Mouse (Mus musculus) right cerebral cortex, postnatal 36 days (tissue): ENCODE results near the gene Ccdc88a.

Experiments used
- DNase-seq, 2 experiments: peaks; one replicate each; pipeline ENCODE4 v3.0.0; 2022; ENCODE audit warnings: low spot score in 2 of 2, mixed read lengths in 1 of 2

The Ccdc88a gene

GRCm38 (mm10) chr11:29373396-29374273 lies at the start of gene Ccdc88a:
Gene Ccdc88a (plus strand): TSS chr11:29373658.
- peak; percentile 95 to 97 for DNase-seq

GRCm38 (mm10) chr11:29335505-29335904 lies 38.0 kb upstream of the Ccdc88a start:
- no peak for DNase-seq

- DNase-seq = no peak
Observed at GRCm38 (mm10) chr11:29341259-29341658, 32.2 kb upstream of the Ccdc88a start.

GRCm38 (mm10) chr11:29344891-29345657 lies 28.4 kb upstream of the Ccdc88a start:
- DNase-seq = no peak

- DNase-seq = no peak
Observed at GRCm38 (mm10) chr11:29345673-29346286, 27.7 kb upstream of the Ccdc88a start.

DNA sequence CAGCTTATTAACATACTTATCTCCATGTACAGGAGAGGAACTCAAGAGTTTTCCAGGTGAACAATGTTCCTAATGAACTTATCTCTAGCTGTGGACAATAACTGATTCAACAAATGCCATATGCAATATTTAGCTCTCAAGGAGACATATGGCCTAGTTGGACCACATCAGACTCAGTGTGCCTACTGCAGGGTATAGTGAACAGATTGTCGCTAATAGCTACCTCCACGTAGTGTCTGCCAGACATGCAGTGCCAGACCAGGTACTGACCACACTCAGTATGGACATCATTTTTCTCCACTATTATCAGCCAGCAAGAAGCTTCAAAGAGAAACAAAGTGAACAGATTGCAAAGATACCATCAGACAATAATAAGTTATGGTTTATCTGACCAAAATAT lies 22.6 kb upstream of the Ccdc88a start:
- no peak for DNase-seq

DNA sequence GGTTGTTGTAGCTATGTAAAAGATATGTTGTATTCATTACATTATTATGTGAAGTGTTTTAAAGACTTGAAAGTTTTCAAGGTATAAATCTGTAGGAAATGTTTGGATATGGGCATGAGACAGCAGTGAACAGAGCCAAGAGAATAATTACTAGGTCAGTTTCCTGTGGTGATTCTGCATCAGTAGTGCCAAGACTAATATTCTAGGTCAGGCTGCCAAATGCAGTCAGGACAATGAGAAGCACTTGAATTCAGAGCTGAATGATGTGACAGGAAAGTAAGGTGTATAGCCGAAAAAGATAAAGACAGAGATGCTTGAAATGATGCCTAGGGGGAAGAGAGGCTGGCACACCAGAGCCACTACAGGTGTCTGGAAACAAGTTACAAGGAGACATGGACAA lies 21.2 kb upstream of the Ccdc88a start:
- no peak for DNase-seq

DNA sequence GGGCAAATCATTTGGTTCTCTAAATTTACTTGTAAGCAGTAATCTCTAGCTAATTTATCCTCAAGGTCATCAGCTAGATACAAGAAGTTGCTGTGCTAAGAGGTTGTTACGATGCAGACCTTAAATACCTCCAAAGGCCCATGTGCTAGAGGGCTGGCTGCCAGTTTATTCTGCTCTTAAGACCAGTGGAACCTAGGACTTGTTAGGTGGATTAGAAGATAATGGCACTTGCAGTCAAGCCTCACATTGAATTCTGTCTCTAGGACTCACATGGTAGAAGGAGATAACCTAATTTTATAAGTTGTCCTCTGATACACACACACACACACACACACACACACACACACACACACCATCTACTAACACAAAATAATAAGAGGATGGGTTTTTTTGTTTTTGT lies 5.3 kb upstream of the Ccdc88a start:
- DNase-seq = no peak

DNA sequence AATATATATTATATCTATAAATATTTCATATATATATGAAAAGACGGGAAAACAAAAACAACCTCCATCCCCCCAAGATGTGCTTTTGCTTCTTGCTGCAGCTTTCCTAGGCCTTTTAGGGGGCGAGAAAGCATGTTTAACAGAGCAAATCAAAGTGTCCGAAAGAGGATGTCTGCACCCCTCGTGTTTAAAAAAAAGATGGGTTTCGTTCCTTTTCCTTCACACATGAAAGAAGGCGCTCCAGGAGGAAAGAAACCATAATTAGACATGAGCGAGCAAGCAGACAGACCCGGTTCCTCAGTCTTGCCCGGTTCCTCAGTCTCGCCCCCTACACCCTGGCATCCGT lies 435 bp upstream of the Ccdc88a start:
- DNase-seq = no peak

- DNase-seq = no peak
Observed at GRCm38 (mm10) chr11:29374274-29374656, 807 bp downstream of the Ccdc88a start.

DNA sequence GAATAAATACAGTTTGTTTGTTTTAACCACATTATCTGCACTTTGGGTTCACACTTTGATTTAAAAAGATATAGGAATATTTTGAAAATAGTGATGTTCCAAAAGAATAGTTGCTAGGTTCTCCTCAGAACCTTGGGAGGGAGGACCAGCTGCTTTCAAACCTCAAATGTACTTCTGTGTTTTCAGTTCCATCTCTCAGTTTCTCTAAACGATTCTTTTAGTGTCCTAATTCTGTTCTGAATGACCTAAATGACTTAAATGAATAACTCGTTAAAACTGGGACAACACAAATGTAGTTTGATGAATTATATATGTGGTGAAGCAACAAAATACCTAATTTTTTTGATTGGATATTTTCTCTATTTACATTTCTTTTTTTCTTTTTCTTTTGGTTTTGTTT lies 3.2 kb downstream of the Ccdc88a start:
- no peak for DNase-seq

DNA sequence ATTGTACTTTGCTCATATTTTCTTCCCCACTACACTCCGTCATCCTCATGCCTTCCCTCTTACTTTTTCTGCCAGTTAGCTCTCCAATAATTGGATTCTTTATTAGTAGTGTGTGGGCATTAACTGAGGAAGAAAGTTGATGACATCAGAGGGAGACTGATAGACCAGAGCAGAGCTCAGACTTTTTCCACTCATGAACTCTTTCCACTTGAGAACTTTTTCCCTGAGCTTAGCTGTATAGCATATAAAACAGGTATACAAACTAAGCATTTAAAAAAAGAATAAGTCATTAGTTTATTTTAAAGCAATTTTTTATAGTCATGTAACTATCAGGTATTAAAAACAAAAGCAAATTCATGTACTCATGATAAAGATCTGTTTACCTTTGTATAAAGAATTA lies 5.3 kb downstream of the Ccdc88a start:
- no peak for DNase-seq

DNA sequence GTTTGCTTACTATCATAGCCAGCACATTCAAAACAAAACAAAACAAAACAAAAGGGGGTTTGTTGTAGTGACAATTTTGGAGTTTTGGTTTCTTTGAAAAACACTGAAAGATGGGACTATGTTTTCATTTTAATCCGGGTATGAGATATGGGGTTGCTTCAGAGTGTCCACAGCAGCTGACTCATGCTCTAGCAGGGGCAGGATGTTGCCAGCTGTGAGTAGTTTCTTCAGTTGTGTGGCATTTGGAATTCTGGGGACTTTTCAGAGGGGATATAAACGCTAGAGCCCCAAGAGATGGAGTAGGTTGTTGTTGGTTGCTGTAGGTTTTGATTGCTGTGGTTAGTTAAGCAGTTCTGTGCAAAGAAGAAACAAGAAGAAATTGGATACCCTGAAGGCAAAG lies 10.0 kb downstream of the Ccdc88a start:
- DNase-seq = no peak

DNA sequence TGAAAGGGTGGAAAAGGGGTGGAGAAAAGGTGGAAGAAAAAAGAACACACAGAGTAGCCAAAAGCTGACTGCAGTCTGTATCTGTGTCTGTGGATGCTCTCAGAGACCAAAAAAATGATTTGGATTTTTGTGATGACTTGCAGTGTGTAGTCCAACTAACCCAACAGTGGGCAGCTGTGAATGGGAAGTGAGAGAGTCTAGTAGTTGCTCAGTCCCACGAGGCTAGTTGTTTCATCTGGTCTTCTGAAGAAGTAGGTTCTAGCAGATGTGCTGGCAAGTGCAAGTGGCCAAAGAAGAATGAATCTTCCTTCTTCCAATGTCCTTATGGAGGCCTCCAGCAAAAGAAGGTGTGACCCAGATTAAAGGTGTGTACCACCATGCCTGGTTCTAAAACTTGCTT lies 10.5 kb downstream of the Ccdc88a start:
- DNase-seq = no peak

GRCm38 (mm10) chr11:29384617-29385016 lies 11.2 kb downstream of the Ccdc88a start:
- DNase-seq = no peak

GRCm38 (mm10) chr11:29389913-29390312 lies 16.5 kb downstream of the Ccdc88a start:
- no peak for DNase-seq

- no peak for DNase-seq
Observed at GRCm38 (mm10) chr11:29395135-29395746, 21.8 kb downstream of the Ccdc88a start.

- no peak for DNase-seq
Observed at GRCm38 (mm10) chr11:29400374-29400773, 26.9 kb downstream of the Ccdc88a start.

DNA sequence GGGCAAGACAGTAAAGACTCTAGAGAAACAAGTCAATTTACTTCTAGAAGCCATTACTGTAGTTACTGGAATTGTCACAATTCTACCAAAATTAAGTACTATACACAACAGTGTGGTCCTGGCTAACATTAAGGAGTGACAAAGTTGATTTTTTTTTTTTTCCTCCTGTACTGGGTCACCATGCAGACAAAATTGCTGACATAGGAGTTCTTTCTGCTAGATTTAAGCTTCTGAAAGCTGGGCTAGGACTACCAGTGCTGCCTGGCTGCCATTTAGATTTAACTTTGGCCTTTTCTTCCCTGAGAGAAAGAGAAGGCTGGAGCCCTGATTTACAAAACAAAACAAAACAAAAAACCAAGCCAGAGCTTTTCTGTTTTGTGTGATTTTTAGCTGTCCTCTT lies 32.8 kb downstream of the Ccdc88a start:
- DNase-seq = no peak

DNA sequence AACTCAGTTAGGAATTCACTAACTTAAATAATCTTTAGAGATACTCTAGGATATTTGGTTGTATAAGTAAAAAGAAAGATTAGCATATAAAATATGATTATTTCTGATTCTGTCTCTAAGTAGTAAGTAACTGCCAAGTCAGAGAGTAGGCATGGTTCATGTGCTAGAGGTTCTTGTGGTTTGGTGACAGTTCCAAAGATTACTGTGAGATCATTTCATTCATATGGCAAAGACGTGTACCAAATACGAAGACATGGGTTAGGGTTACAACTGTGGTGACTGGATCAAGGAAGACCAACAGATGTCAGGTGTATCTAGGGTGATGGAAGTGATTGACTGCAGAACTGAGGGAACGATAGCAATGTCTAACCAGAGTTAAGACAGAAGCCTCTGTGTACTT lies 50.0 kb downstream of the Ccdc88a start:
- no peak for DNase-seq

GRCm38 (mm10) chr11:29428774-29429173 lies 55.3 kb downstream of the Ccdc88a start:
- DNase-seq = peak; percentile 23 to 53

- DNase-seq = no peak
Observed at GRCm38 (mm10) chr11:29431011-29431410, 57.6 kb downstream of the Ccdc88a start.
